Mouse (Mus musculus): ENCODE measurements around the gene Lrrc8c. TPM values are rescaled to one million over a fixed set of nuclear protein-coding genes. Genes with fewer than 3 reads are reported as not detected.

The Lrrc8c gene
- polyA plus RNA-seq, 1 experiment from 2014 or later, result 11.8 TPM

DNA sequence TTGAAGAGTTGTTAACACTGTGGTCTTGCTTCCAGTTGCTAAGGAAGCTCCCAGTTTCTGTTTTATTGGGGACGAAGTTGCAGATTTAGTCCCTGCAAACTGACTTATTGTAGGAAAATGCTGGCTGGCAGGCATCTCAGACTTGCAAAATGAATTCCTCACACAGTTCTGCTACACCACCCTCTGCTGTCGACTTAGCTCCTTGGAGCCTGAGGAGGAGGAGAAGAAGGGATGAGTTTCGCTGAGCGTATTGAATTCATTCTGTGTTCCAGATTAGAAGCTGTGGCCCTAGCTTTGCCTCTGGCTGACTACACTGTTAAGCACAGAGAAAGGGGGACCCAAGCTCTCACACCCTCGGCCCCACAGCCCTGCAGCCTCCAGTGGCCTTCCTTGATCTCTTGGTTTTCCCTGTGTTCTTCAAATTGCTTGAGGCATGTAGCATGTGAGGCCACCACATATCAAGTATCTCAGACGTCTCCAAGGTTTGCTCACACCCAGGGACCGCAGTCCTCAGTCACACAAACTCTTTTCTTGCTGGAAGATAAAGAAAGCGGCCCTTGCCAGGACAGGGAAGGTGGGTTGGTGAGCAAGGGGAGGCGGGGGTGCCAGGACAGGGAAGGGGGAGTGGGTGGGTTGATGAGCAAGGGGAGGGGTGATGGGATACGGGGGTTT lies 24.8 kb upstream of the Lrrc8c start:
- 63% methylated on average over 10 of the region's 10 CpGs for WGBS
- no peaks in the 10 kb centered on the region; the same call in 1 of the 2 replicates for H3K36me3 ChIP-seq (ENCODE audit: control insufficient read depth, insufficient read depth)
- TF ChIP-seq CTCF (IDR thresholded peaks at IDR 0.05; ENCODE audit: low read depth), result 0 out of 2 replicates have a peak, but pooled peaks have one; percentile 10

GRCm38 (mm10) chr5:105494918-105495901 lies 24.0 kb upstream of the Lrrc8c start:
- H3K9ac ChIP-seq (ENCODE audit: low read depth, low read length), result no peak overlapping the region
- H3K9me3 ChIP-seq (ENCODE audit: control insufficient read depth), result no peaks in the 10 kb centered on the region
- H3K27me3 ChIP-seq (replicated peaks; ENCODE audit: control insufficient read depth, insufficient read depth, low read length), result no peaks in the 10 kb centered on the region
- peak overlapping the region; percentile 16; the same call in 1 of the 2 replicates for H3K4me3 ChIP-seq (ENCODE audit: low read depth, low read length)
- 12% methylated on average over 23 of the region's 24 CpGs for WGBS
- peak; percentile 62 for TF ChIP-seq CTCF (IDR thresholded peaks at IDR 0.05; ENCODE audit: low read depth)
- no peak overlapping the region for H3K27ac ChIP-seq (ENCODE audit: low read depth, low read length)
- H3K36me3 ChIP-seq (ENCODE audit: control insufficient read depth, insufficient read depth), result no peaks in the 10 kb centered on the region; the same call in 1 of the 2 replicates
- H3K4me1 ChIP-seq (replicated peaks; ENCODE audit: control insufficient read depth, insufficient read depth, low read length), result 0 out of 2 replicates have a peak, but pooled peaks cover 6% of the 10 kb centered on the region
- peak; percentile 72 for ATAC-seq
- peak overlapping the region; percentile 62 for H3K4me2 ChIP-seq (replicated peaks; ENCODE audit: low read depth)

More for the DNA sequence above, 24.8 kb upstream of the Lrrc8c start:
- no peak overlapping the region for H3K9ac ChIP-seq (ENCODE audit: low read depth, low read length)
- H3K27ac ChIP-seq (ENCODE audit: low read depth, low read length), result no peak overlapping the region
- H3K4me3 ChIP-seq (ENCODE audit: low read depth, low read length), result no peak overlapping the region
- H3K4me2 ChIP-seq (replicated peaks; ENCODE audit: low read depth), result no peak overlapping the region
- 0 out of 2 replicates have a peak, but pooled peaks cover 6% of the 10 kb centered on the region for H3K4me1 ChIP-seq (replicated peaks; ENCODE audit: control insufficient read depth, insufficient read depth, low read length)
- H3K9me3 ChIP-seq (ENCODE audit: control insufficient read depth), result no peaks in the 10 kb centered on the region
- no peak for ATAC-seq
- no peaks in the 10 kb centered on the region for H3K27me3 ChIP-seq (replicated peaks; ENCODE audit: control insufficient read depth, insufficient read depth, low read length)

GRCm38 (mm10) chr5:105496133-105496532 lies 23.1 kb upstream of the Lrrc8c start:
- no peak overlapping the region for H3K27ac ChIP-seq (ENCODE audit: low read depth, low read length)
- H3K4me3 ChIP-seq (ENCODE audit: low read depth, low read length), result no peak overlapping the region
- H3K4me2 ChIP-seq (replicated peaks; ENCODE audit: low read depth), result no peak overlapping the region
- WGBS, result 84% methylated on average over 4 of the region's 4 CpGs
- no peak for TF ChIP-seq CTCF (IDR thresholded peaks at IDR 0.05; ENCODE audit: low read depth)
- no peak overlapping the region for H3K9ac ChIP-seq (ENCODE audit: low read depth, low read length)
- no peaks in the 10 kb centered on the region for H3K27me3 ChIP-seq (replicated peaks; ENCODE audit: control insufficient read depth, insufficient read depth, low read length)
- no peaks in the 10 kb centered on the region for H3K36me3 ChIP-seq (ENCODE audit: control insufficient read depth, insufficient read depth)
- no peaks in the 10 kb centered on the region for H3K9me3 ChIP-seq (ENCODE audit: control insufficient read depth)
- no peak for ATAC-seq
- H3K4me1 ChIP-seq (replicated peaks; ENCODE audit: control insufficient read depth, insufficient read depth, low read length), result 0 out of 2 replicates have a peak, but pooled peaks cover 6% of the 10 kb centered on the region

DNA sequence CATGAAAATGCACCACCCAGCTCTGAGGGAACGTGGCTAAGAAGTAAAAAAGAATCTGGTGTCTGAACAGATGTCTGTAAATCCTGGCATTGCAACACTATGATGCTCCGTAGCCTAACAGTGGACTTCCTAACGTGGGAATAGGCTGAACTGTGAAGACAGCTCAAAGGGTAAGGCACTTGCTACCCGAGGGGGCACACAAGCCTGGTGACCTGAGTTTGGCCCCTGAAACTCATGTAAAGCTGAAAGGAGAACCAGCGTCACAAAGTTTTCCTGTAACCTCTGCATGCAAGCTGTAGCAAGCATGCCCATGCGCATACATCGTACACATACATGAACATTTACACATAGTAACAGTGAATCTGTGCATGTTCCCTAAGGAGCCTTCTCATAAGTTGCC lies 22.6 kb upstream of the Lrrc8c start:
- Histone ChIP-seq H3K9me3 (ENCODE audit: control insufficient read depth) (no peaks in the 10 kb centered on the region), H3K4me2 (replicated peaks; ENCODE audit: low read depth) (no peak overlapping the region), H3K4me3 (ENCODE audit: low read depth, low read length) (no peak overlapping the region), H3K36me3 (ENCODE audit: control insufficient read depth, insufficient read depth) (no peaks in the 10 kb centered on the region), H3K27me3 (replicated peaks; ENCODE audit: control insufficient read depth, insufficient read depth, low read length) (no peaks in the 10 kb centered on the region), H3K27ac (ENCODE audit: low read depth, low read length) (no peak overlapping the region), H3K9ac (ENCODE audit: low read depth, low read length) (no peak overlapping the region), H3K4me1 (replicated peaks; ENCODE audit: control insufficient read depth, insufficient read depth, low read length) (0 out of 2 replicates have a peak, but pooled peaks cover 6% of the 10 kb centered on the region)
- TF ChIP-seq CTCF (IDR thresholded peaks at IDR 0.05; ENCODE audit: low read depth), result no peak
- ATAC-seq, result no peak
- 81% methylated on average over 7 of the region's 7 CpGs for WGBS

GRCm38 (mm10) chr5:105498429-105499000 lies 20.7 kb upstream of the Lrrc8c start:
- H3K4me2 ChIP-seq (replicated peaks; ENCODE audit: low read depth), result no peak overlapping the region
- TF ChIP-seq CTCF (IDR thresholded peaks at IDR 0.05; ENCODE audit: low read depth), result no peak
- H3K27ac ChIP-seq (ENCODE audit: low read depth, low read length), result no peak overlapping the region
- no peaks in the 10 kb centered on the region for H3K36me3 ChIP-seq (ENCODE audit: control insufficient read depth, insufficient read depth)
- ATAC-seq, result no peak
- 0 out of 2 replicates have a peak, but pooled peaks cover 6% of the 10 kb centered on the region for H3K4me1 ChIP-seq (replicated peaks; ENCODE audit: control insufficient read depth, insufficient read depth, low read length)
- H3K9me3 ChIP-seq (ENCODE audit: control insufficient read depth), result no peaks in the 10 kb centered on the region
- no peak overlapping the region for H3K9ac ChIP-seq (ENCODE audit: low read depth, low read length)
- H3K27me3 ChIP-seq (replicated peaks; ENCODE audit: control insufficient read depth, insufficient read depth, low read length), result no peaks in the 10 kb centered on the region
- no peak overlapping the region for H3K4me3 ChIP-seq (ENCODE audit: low read depth, low read length)
- WGBS, result 64% methylated on average over 4 of the region's 4 CpGs
